Comparison of ENCODE assay signal across 22 mouse cellular contexts in genomic region chrX:23136710-23137109, GRCm38 (mm10).
DNase-seq lines count a peak whose midpoint lies in the region; ATAC-seq and TF ChIP-seq lines count a peak whose summit lies in the region.
"Had no signal": no experiment of that assay in that cellular context is flagged by ENCODE, and none has a peak within 500 bp of the region (broad histone marks: within the 10 kb centered on the region; RNA-seq: fewer than 3 reads in every experiment).

No protein-coding gene starts in this region.

- no peak for TF ChIP-seq CTCF in gastrocnemius, adult 2 months (IDR thresholded peaks at IDR 0.05)
- no peak for TF ChIP-seq CTCF in midbrain, postnatal 0 days (IDR thresholded peaks at IDR 0.05)

- no peak overlapping the region for H3K4me2 ChIP-seq in midbrain, postnatal 0 days (ENCODE audit: low read depth, low read length, poor library complexity, severe bottlenecking)
- no peak overlapping the region for H3K4me2 ChIP-seq in midbrain, embryonic 16.5 days (ENCODE audit: low read length)
- H3K4me2 ChIP-seq: embryonic facial prominence, embryonic 15.5 days; hindbrain, embryonic 12.5 days; liver, embryonic 11.5 days; midbrain, embryonic 13.5 days had no signal

- H3K27me3 ChIP-seq in midbrain, postnatal 0 days (ENCODE audit: insufficient read depth, low read length) = no peaks in the 10 kb centered on the region
- no peaks in the 10 kb centered on the region for H3K27me3 ChIP-seq in midbrain, embryonic 16.5 days (ENCODE audit: control insufficient read depth, insufficient read depth, low read depth, low read length)
- H3K27me3 ChIP-seq in embryonic facial prominence, embryonic 10.5 days (replicated peaks; ENCODE audit: low read depth, poor library complexity, severe bottlenecking) = no peaks in the 10 kb centered on the region
- H3K27me3 ChIP-seq: embryonic facial prominence, embryonic 15.5 days; hindbrain, embryonic 12.5 days; midbrain, embryonic 13.5 days had no signal

- no peak overlapping the region for H3K4me3 ChIP-seq in gastrocnemius, adult 2 months
- H3K4me3 ChIP-seq in midbrain, postnatal 0 days (ENCODE audit: low read depth, low read length) = no peak overlapping the region
- no peak overlapping the region for H3K4me3 ChIP-seq in midbrain, embryonic 16.5 days (ENCODE audit: low read depth, low read length)
- H3K4me3 ChIP-seq in embryonic facial prominence, embryonic 10.5 days = no peak overlapping the region
- H3K4me3 ChIP-seq: embryonic facial prominence, embryonic 15.5 days; heart, adult 2 months; hindbrain, embryonic 12.5 days; midbrain, embryonic 13.5 days; myocyte had no signal

- peak; percentile 2 for DNase-seq in adrenal gland, adult 2 months
- DNase-seq in adrenal gland, adult 18-20 months (ENCODE audit: low spot score in 2 of 2) = no peak
- peak; percentile 36 for DNase-seq in gastrocnemius, adult 2 months
- no peak for DNase-seq in gastrocnemius, postnatal 36 days
- DNase-seq in midbrain, postnatal 0 days (ENCODE audit: low spot score) = peak; percentile 35
- DNase-seq in gastrocnemius, postnatal 25 days = peak; percentile 4
- no peak for DNase-seq in embryonic facial prominence, embryonic 10.5 days (ENCODE audit: low spot score)
- DNase-seq: cerebellum, adult 8-10 months; kidney, adult 2 months; kidney, postnatal 14 days; lung, adult 18-20 months; lung, postnatal 14 days; thymus, postnatal 36 days had no signal

- H3K27ac ChIP-seq in gastrocnemius, adult 2 months = no peak overlapping the region
- H3K27ac ChIP-seq in midbrain, postnatal 0 days (ENCODE audit: low read depth, low read length) = no peak overlapping the region
- no peak overlapping the region for H3K27ac ChIP-seq in midbrain, embryonic 16.5 days (ENCODE audit: low read length)
- no peak overlapping the region for H3K27ac ChIP-seq in embryonic facial prominence, embryonic 10.5 days (replicated peaks)
- H3K27ac ChIP-seq: embryonic facial prominence, embryonic 15.5 days; heart, adult 2 months; hindbrain, embryonic 12.5 days; midbrain, embryonic 13.5 days had no signal

- intact Hi-C loops in gastrocnemius, adult 2 months (cut with DNase I) = no loop called here
- intact Hi-C loops in gastrocnemius, postnatal 36 days (cut with DNase I) = no loop called here

- no peak overlapping the region for H3K9ac ChIP-seq in midbrain, postnatal 0 days (replicated peaks; ENCODE audit: low read length, poor library complexity, severe bottlenecking)
- H3K9ac ChIP-seq in midbrain, embryonic 16.5 days (ENCODE audit: low read depth, low read length) = no peak overlapping the region
- H3K9ac ChIP-seq: embryonic facial prominence, embryonic 15.5 days; hindbrain, embryonic 12.5 days; midbrain, embryonic 13.5 days had no signal

- ATAC-seq in midbrain, postnatal 0 days (ENCODE audit: low FRiP score) = no peak
- no peak for ATAC-seq in midbrain, embryonic 16.5 days
- ATAC-seq: inflammation-experienced regulatory T-cells, adult 6 months; midbrain, embryonic 13.5 days; Patski had no signal

- no peaks in the 10 kb centered on the region for H3K36me3 ChIP-seq in midbrain, postnatal 0 days (ENCODE audit: insufficient read depth, low read length)
- no peaks in the 10 kb centered on the region for H3K36me3 ChIP-seq in midbrain, embryonic 16.5 days (ENCODE audit: control insufficient read depth, insufficient read depth, low read length)
- H3K36me3 ChIP-seq in embryonic facial prominence, embryonic 10.5 days (replicated peaks) = no peaks in the 10 kb centered on the region
- H3K36me3 ChIP-seq: embryonic facial prominence, embryonic 15.5 days; hindbrain, embryonic 12.5 days; midbrain, embryonic 13.5 days had no signal

- H3K4me1 ChIP-seq in midbrain, postnatal 0 days (ENCODE audit: insufficient read depth, low read length) = no peaks in the 10 kb centered on the region
- H3K4me1 ChIP-seq in midbrain, embryonic 16.5 days (ENCODE audit: control insufficient read depth, insufficient read depth, low read length) = no peaks in the 10 kb centered on the region
- H3K4me1 ChIP-seq in embryonic facial prominence, embryonic 10.5 days = no peaks in the 10 kb centered on the region
- H3K4me1 ChIP-seq: embryonic facial prominence, embryonic 15.5 days; hindbrain, embryonic 12.5 days; midbrain, embryonic 13.5 days had no signal

- no peaks in the 10 kb centered on the region for H3K9me3 ChIP-seq in midbrain, postnatal 0 days (ENCODE audit: low read length)
- no peaks in the 10 kb centered on the region for H3K9me3 ChIP-seq in midbrain, embryonic 16.5 days (replicated peaks; ENCODE audit: control insufficient read depth, low read length, poor library complexity, severe bottlenecking)
- H3K9me3 ChIP-seq in embryonic facial prominence, embryonic 10.5 days = no peaks in the 10 kb centered on the region
- H3K9me3 ChIP-seq: embryonic facial prominence, embryonic 15.5 days; hindbrain, embryonic 12.5 days; midbrain, embryonic 13.5 days had no signal

Comparison
In these comparisons a context has a peak if more than half of its experiments do, and no peak if none do; other contexts are left out.
1. DNase-seq: peak in adrenal gland, adult 2 months (single experiment), gastrocnemius, adult 2 months (single experiment), midbrain, postnatal 0 days (single experiment) and gastrocnemius, postnatal 25 days (single experiment); none in adrenal gland, adult 18-20 months (0 of 2), gastrocnemius, postnatal 36 days (0 of 2) and embryonic facial prominence, embryonic 10.5 days (single experiment).